Mouse (Mus musculus): Measurements from ENCODE around the gene Krt71. TPM values are rescaled to one million over a fixed set of nuclear protein-coding genes. Genes with fewer than 3 reads are reported as not detected.

The Krt71 gene
- polyA plus RNA-seq, 1 experiment from 2014 or later, result not detected

Small RNA genes within 50 kb of the gene (microRNA-seq; reads per million reads assigned to microRNA genes)
- gene Gm44323 (not detected), gene Gm44342 (not detected)

Other genes starting within 250 kb of the Krt71 start
- gene Gm49425, start 225.8 kb downstream of the Krt71 start, polyA plus RNA-seq (2016; fragmentation: Nextera tagmentation; extraction: Ambion mirVana), result not detected in 2 replicates
- gene Krt84, start 210.3 kb downstream of the Krt71 start, polyA plus RNA-seq (2016; fragmentation: Nextera tagmentation; extraction: Ambion mirVana), result not detected in 2 replicates
- gene Krt82, start 192.4 kb downstream of the Krt71 start, polyA plus RNA-seq (2016; fragmentation: Nextera tagmentation; extraction: Ambion mirVana), result not detected in 2 replicates
- gene Krt90, start 180.2 kb downstream of the Krt71 start, polyA plus RNA-seq (2016; fragmentation: Nextera tagmentation; extraction: Ambion mirVana), result 0.28 and 0.58 TPM in 2 replicates
- gene Krt75, start 169.2 kb downstream of the Krt71 start, polyA plus RNA-seq (2016; fragmentation: Nextera tagmentation; extraction: Ambion mirVana), result not detected in 2 replicates
- gene Gm5414, start 114.9 kb downstream of the Krt71 start, polyA plus RNA-seq (2016; fragmentation: Nextera tagmentation; extraction: Ambion mirVana), result not detected in 2 replicates
- not detected in 2 replicates for gene Gm5478, start 95.7 kb downstream of the Krt71 start, polyA plus RNA-seq (2016; fragmentation: Nextera tagmentation; extraction: Ambion mirVana)
- not detected in 2 replicates for gene Krt6b, start 62.8 kb downstream of the Krt71 start, polyA plus RNA-seq (2016; fragmentation: Nextera tagmentation; extraction: Ambion mirVana)
- gene Krt6a, start 48.8 kb downstream of the Krt71 start, polyA plus RNA-seq (2016; fragmentation: Nextera tagmentation; extraction: Ambion mirVana), result 0.08 TPM in 1 of 2 replicates, not detected in the other
- gene Krt5, start 30.2 kb downstream of the Krt71 start, polyA plus RNA-seq (2016; fragmentation: Nextera tagmentation; extraction: Ambion mirVana), result 12.9 and 13.7 TPM in 2 replicates
- not detected in 2 replicates for gene Krt72, start 43.4 kb upstream of the Krt71 start, polyA plus RNA-seq (2016; fragmentation: Nextera tagmentation; extraction: Ambion mirVana)
- gene Krt73, start 59.2 kb upstream of the Krt71 start, polyA plus RNA-seq (2016; fragmentation: Nextera tagmentation; extraction: Ambion mirVana), result 0.27 and 0.34 TPM in 2 replicates
- not detected in 2 replicates for gene Krt2, start 75.1 kb upstream of the Krt71 start, polyA plus RNA-seq (2016; fragmentation: Nextera tagmentation; extraction: Ambion mirVana)
- 1.6 and 2.5 TPM in 2 replicates for gene Krt1, start 107.7 kb upstream of the Krt71 start, polyA plus RNA-seq (2016; fragmentation: Nextera tagmentation; extraction: Ambion mirVana)
- gene Krt77, start 126.6 kb upstream of the Krt71 start, polyA plus RNA-seq (2016; fragmentation: Nextera tagmentation; extraction: Ambion mirVana), result not detected in 2 replicates
- not detected in 2 replicates for gene Krt76, start 149.8 kb upstream of the Krt71 start, polyA plus RNA-seq (2016; fragmentation: Nextera tagmentation; extraction: Ambion mirVana)
- gene Krt4, start 181.6 kb upstream of the Krt71 start, polyA plus RNA-seq (2016; fragmentation: Nextera tagmentation; extraction: Ambion mirVana), result not detected in 2 replicates
- gene Krt79, start 197.2 kb upstream of the Krt71 start, polyA plus RNA-seq (2016; fragmentation: Nextera tagmentation; extraction: Ambion mirVana), result 0.18 TPM in 1 of 2 replicates, not detected in the other
- 0.05 TPM in 1 of 2 replicates, not detected in the other for gene Krt78, start 211.2 kb upstream of the Krt71 start, polyA plus RNA-seq (2016; fragmentation: Nextera tagmentation; extraction: Ambion mirVana)

All from neural tube, embryonic 12.5 days (tissue).